Mouse (Mus musculus): Measurements from ENCODE around the gene Serpinc1.

Gene Serpinc1

GRCm38 (mm10) chr1:161041261-161042020 is 63.1 kb downstream of the Serpinc1 start:
- in situ Hi-C loops (cut with MboI; ENCODE audit: low sequenced_read_pairs) = no loop called here

- in situ Hi-C loops (cut with MboI; ENCODE audit: low sequenced_read_pairs) = no loop called here
Measured at GRCm38 (mm10) chr1:161046972-161047371, 68.6 kb downstream of the Serpinc1 start.

Measured in CH12F3 (cell line).